Mouse (Mus musculus): ENCODE data around the gene Mrps36. TPM values are rescaled to one million over a fixed set of nuclear protein-coding genes. Genes with fewer than 3 reads are reported as not detected.
"Not testable (repeated sequence)": the region's sequence is repeated elsewhere in the genome, so short reads cannot be mapped to it uniquely, and the experiment has no call there.

The Mrps36 gene
- polyA plus RNA-seq, 1 experiment from 2014 or later, result 144 TPM

- no peaks in the 10 kb centered on the region for H3K9me3 ChIP-seq
- peak; percentile 89; the same call in 1 of the 2 replicates for ATAC-seq (ENCODE audit: low FRiP score, low read depth)
- peak overlapping the region; percentile 89 for H3K4me2 ChIP-seq (replicated peaks)
- peak overlapping the region; percentile 74 for H3K27ac ChIP-seq
- H3K27me3 ChIP-seq (replicated peaks), result no peaks in the 10 kb centered on the region
- H3K9ac ChIP-seq, result peak overlapping the region; percentile 80
- H3K36me3 ChIP-seq, result peaks cover 23% of the 10 kb centered on the region
- H3K4me1 ChIP-seq, result peaks cover 15% of the 10 kb centered on the region
- H3K4me3 ChIP-seq, result peak overlapping the region; percentile 75
- WGBS, result under 1% methylated on average over 30 of the region's 30 CpGs
These were observed 14.2 kb downstream of the Mrps36 start for GRCm38 (mm10) chr13:100730153-100730860.

GRCm38 (mm10) chr13:100728530-100728929 lies 15.9 kb downstream of the Mrps36 start:
- 95% methylated on average over 4 of the region's 4 CpGs for WGBS
- H3K27ac ChIP-seq; H3K27me3 ChIP-seq (replicated peaks); H3K4me3 ChIP-seq; H3K9me3 ChIP-seq; ATAC-seq (ENCODE audit: low FRiP score, low read depth); H3K4me2 ChIP-seq (replicated peaks); H3K9ac ChIP-seq: not testable (repeated sequence)
- H3K4me1 ChIP-seq, result peaks cover 19% of the 10 kb centered on the region
- peaks cover 21% of the 10 kb centered on the region for H3K36me3 ChIP-seq

GRCm38 (mm10) chr13:100728086-100728485 lies 16.4 kb downstream of the Mrps36 start:
- no peak overlapping the region for H3K4me2 ChIP-seq (replicated peaks)
- H3K4me3 ChIP-seq, result no peak overlapping the region
- ATAC-seq (ENCODE audit: low FRiP score, low read depth), result no peak
- no peak overlapping the region for H3K27ac ChIP-seq
- peaks cover 21% of the 10 kb centered on the region for H3K36me3 ChIP-seq
- no peaks in the 10 kb centered on the region for H3K27me3 ChIP-seq (replicated peaks)
- H3K4me1 ChIP-seq, result peaks cover 19% of the 10 kb centered on the region
- no peak overlapping the region for H3K9ac ChIP-seq
- no peaks in the 10 kb centered on the region for H3K9me3 ChIP-seq
- WGBS, result 94% methylated on average over 5 of the region's 5 CpGs

GRCm38 (mm10) chr13:100725194-100725593 lies 19.3 kb downstream of the Mrps36 start:
- Histone ChIP-seq H3K9ac (no peak overlapping the region), H3K27ac (no peak overlapping the region), H3K4me2 (replicated peaks) (no peak overlapping the region), H3K4me3 (no peak overlapping the region), H3K9me3 (no peaks in the 10 kb centered on the region), H3K27me3 (replicated peaks) (no peaks in the 10 kb centered on the region), H3K4me1 (peaks cover 19% of the 10 kb centered on the region), H3K36me3 (peaks cover 33% of the 10 kb centered on the region)
- ATAC-seq (ENCODE audit: low FRiP score, low read depth), result no peak
- WGBS, result 92% methylated on average over 10 of the region's 10 CpGs

- WGBS, result 88% methylated on average over 7 of the region's 7 CpGs
- Histone ChIP-seq H3K4me1 (peaks cover 9% of the 10 kb centered on the region), H3K27me3 (replicated peaks) (no peaks in the 10 kb centered on the region), H3K4me3 (no peak overlapping the region), H3K27ac (no peak overlapping the region), H3K9me3 (no peaks in the 10 kb centered on the region), H3K4me2 (replicated peaks) (no peak overlapping the region), H3K9ac (no peak overlapping the region), H3K36me3 (peaks cover 38% of the 10 kb centered on the region)
- ATAC-seq (ENCODE audit: low FRiP score, low read depth), result no peak
These were observed 20.3 kb downstream of the Mrps36 start for GRCm38 (mm10) chr13:100724051-100724754.

GRCm38 (mm10) chr13:100721656-100722055 lies 22.8 kb downstream of the Mrps36 start:
- 84% methylated on average over 5 of the region's 5 CpGs for WGBS
- ATAC-seq (ENCODE audit: low FRiP score, low read depth), result no peak
- H3K4me1 ChIP-seq, result peaks cover 3% of the 10 kb centered on the region; the same call in 1 of the 2 replicates

GRCm38 (mm10) chr13:100715467-100715866 lies 29.0 kb downstream of the Mrps36 start:
- H3K27me3 ChIP-seq (replicated peaks), result no peaks in the 10 kb centered on the region
- H3K4me3 ChIP-seq, result no peak overlapping the region
- H3K27ac ChIP-seq, result no peak overlapping the region
- H3K36me3 ChIP-seq, result peaks cover 75% of the 10 kb centered on the region
- 91% methylated on average over 6 of the region's 6 CpGs for WGBS
- no peaks in the 10 kb centered on the region for H3K9me3 ChIP-seq
- no peaks in the 10 kb centered on the region for H3K4me1 ChIP-seq
- no peak for ATAC-seq (ENCODE audit: low FRiP score, low read depth)
- H3K9ac ChIP-seq, result no peak overlapping the region
- H3K4me2 ChIP-seq (replicated peaks), result no peak overlapping the region

More at GRCm38 (mm10) chr13:100721656-100722055, 22.8 kb downstream of the Mrps36 start:
- Histone ChIP-seq H3K27me3 (replicated peaks) (no peaks in the 10 kb centered on the region), H3K4me3 (no peak overlapping the region), H3K9ac (no peak overlapping the region), H3K4me2 (replicated peaks) (no peak overlapping the region), H3K36me3 (peaks cover 39% of the 10 kb centered on the region), H3K27ac (no peak overlapping the region), H3K9me3 (no peaks in the 10 kb centered on the region)

- H3K27me3 ChIP-seq (replicated peaks), result no peaks in the 10 kb centered on the region
- no peak overlapping the region for H3K27ac ChIP-seq
- no peak overlapping the region for H3K9ac ChIP-seq
- ATAC-seq (ENCODE audit: low FRiP score, low read depth), result no peak
- H3K36me3 ChIP-seq, result peaks cover 82% of the 10 kb centered on the region
- 96% methylated on average over 7 of the region's 7 CpGs for WGBS
- H3K4me3 ChIP-seq, result no peak overlapping the region
- no peak overlapping the region for H3K4me2 ChIP-seq (replicated peaks)
- no peaks in the 10 kb centered on the region for H3K9me3 ChIP-seq
- H3K4me1 ChIP-seq, result no peaks in the 10 kb centered on the region
These were observed 38.3 kb downstream of the Mrps36 start for GRCm38 (mm10) chr13:100706206-100706605.

GRCm38 (mm10) chr13:100703468-100703867 lies 41.0 kb downstream of the Mrps36 start:
- Histone ChIP-seq H3K27me3 (replicated peaks) (no peaks in the 10 kb centered on the region), H3K9ac (no peak overlapping the region), H3K27ac (no peak overlapping the region), H3K36me3 (peaks cover 74% of the 10 kb centered on the region), H3K9me3 (no peaks in the 10 kb centered on the region), H3K4me3 (no peak overlapping the region), H3K4me2 (replicated peaks) (no peak overlapping the region), H3K4me1 (no peaks in the 10 kb centered on the region)
- no peak for ATAC-seq (ENCODE audit: low FRiP score, low read depth)
- WGBS, result 92% methylated on average over 2 of the region's 2 CpGs

GRCm38 (mm10) chr13:100698866-100699265 lies 45.6 kb downstream of the Mrps36 start:
- Histone ChIP-seq H3K4me2 (replicated peaks) (no peak overlapping the region), H3K27ac (no peak overlapping the region), H3K9me3 (no peaks in the 10 kb centered on the region), H3K36me3 (peaks cover 56% of the 10 kb centered on the region), H3K9ac (no peak overlapping the region), H3K4me1 (no peaks in the 10 kb centered on the region), H3K27me3 (replicated peaks) (no peaks in the 10 kb centered on the region), H3K4me3 (no peak overlapping the region)
- 95% methylated on average over 10 of the region's 10 CpGs for WGBS
- ATAC-seq (ENCODE audit: low FRiP score, low read depth), result no peak

GRCm38 (mm10) chr13:100697541-100697940 lies 46.9 kb downstream of the Mrps36 start:
- Histone ChIP-seq H3K27me3 (replicated peaks) (no peaks in the 10 kb centered on the region), H3K4me2 (replicated peaks) (no peak overlapping the region), H3K9ac (no peak overlapping the region), H3K9me3 (no peaks in the 10 kb centered on the region), H3K36me3 (peaks cover 45% of the 10 kb centered on the region), H3K27ac (no peak overlapping the region), H3K4me1 (no peaks in the 10 kb centered on the region), H3K4me3 (no peak overlapping the region)
- no peak for ATAC-seq (ENCODE audit: low FRiP score, low read depth)
- WGBS, result 98% methylated on average over 3 of the region's 3 CpGs

GRCm38 (mm10) chr13:100687513-100687912 lies 56.9 kb downstream of the Mrps36 start:
- H3K4me3 ChIP-seq, result no peak overlapping the region
- H3K36me3 ChIP-seq, result no peaks in the 10 kb centered on the region
- H3K4me2 ChIP-seq (replicated peaks), result no peak overlapping the region
- no peaks in the 10 kb centered on the region for H3K9me3 ChIP-seq
- no peak for ATAC-seq (ENCODE audit: low FRiP score, low read depth)
- H3K27ac ChIP-seq, result no peak overlapping the region
- WGBS, result 72% methylated on average over 7 of the region's 7 CpGs
- H3K4me1 ChIP-seq, result no peaks in the 10 kb centered on the region
- H3K9ac ChIP-seq, result no peak overlapping the region
- H3K27me3 ChIP-seq (replicated peaks), result no peaks in the 10 kb centered on the region

Data from neural tube, embryonic 12.5 days (tissue).